Mouse (Mus musculus): ENCODE results near the gene Rtl8b.
"Not testable (repeated sequence)": the region's sequence is repeated elsewhere in the genome, so short reads cannot be mapped to it uniquely, and the experiment has no call there.

Gene Rtl8b

GRCm38 (mm10) chrX:53670294-53670693 is at the start of gene Rtl8b:
Rtl8b (minus strand) TSS chrX:53670408.
- peak; percentile 79 to 85 for DNase-seq (ENCODE audit: low spot score in 2 of 2)

DNA sequence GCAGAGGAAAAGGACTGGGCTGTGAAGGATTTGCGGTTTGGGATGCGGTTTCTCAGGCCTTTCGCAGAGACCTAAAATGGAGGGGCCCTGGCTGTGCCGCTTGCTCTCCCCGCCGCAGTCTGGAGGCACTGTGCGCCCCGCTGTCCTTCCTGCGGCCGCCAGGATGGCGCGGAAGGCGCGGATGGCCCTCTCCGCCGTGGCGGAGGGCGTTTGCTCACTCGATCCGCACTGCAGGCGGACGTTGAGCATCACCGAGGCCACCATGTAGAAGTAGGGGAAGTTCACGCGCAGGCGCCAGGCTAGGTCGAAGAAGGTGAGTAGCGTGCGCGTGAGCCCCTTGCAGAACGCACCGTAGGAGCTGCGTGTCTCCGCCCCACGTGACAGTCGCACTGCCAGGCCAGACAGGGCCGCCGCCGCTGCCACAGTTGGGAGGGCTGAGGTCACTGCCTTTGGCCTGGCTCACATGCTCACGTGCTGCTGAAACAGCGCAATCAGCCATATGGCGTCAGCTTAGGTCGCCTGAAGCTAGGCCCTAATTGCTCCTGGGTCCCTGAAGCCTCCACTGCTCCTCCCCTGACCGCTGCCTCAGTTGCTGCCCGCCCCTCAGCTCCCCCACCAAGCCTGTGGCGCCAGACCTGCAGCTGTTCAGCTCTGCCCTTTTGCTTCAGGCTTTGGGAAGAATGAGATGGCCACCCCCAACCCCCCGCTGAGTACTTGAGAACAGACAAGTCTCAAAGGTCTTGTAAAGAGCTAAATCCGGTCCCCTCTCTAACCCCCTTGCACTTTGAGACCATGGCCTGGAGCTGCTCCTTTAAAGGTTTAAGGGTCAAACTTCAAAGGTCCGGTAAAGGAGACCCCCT is 46.3 kb upstream of the Rtl8b start:
- peak; percentile 15 to 44 for DNase-seq (ENCODE audit: low spot score in 2 of 2)

GRCm38 (mm10) chrX:53715942-53716322 is 45.7 kb upstream of the Rtl8b start:
- DNase-seq (ENCODE audit: low spot score in 2 of 2) = no peak

GRCm38 (mm10) chrX:53702673-53703072 is 32.5 kb upstream of the Rtl8b start:
- DNase-seq (ENCODE audit: low spot score in 2 of 2) = no peak

- peak in 1 of 2 experiments; percentile 20 for DNase-seq (ENCODE audit: low spot score in 2 of 2)
Measured at GRCm38 (mm10) chrX:53699225-53699624, 29.0 kb upstream of the Rtl8b start.

DNA sequence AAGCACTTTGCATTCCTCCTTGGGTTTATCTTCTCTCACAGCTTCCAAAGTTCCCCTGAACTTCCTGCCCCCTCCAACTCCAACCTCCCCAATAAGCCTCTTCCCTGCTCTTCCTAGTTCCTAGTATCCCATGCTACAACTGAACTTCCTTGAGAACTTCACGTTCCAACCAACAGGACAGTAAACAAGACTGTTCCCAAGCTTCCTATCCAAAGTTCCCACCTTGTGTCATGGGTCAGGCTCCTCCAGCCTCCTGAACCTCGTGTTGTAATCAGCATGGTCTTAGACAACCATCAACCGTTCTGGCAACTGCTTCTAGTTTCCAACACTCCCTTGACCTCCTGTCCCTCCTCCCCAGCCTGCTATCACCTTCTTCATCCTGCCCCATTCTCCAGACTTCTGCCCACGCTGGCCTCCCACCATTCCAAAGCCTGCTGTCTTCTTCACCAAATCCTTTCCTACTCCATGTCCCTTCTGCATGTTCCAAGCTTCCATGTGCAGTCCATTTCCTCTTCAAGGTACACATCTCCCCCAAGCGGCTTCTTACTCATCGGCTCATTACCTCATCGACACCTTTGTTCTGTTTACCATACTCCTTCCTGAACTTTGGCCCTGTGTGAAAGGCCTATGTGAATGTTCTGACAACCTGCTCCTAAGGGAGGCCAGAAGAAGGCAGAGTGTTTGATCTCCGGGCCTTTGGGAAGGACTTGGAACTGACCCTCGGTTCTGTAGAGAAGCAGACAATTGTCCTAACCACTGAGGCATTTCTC is 24.0 kb upstream of the Rtl8b start:
- DNase-seq (ENCODE audit: low spot score in 2 of 2) = no peak

DNA sequence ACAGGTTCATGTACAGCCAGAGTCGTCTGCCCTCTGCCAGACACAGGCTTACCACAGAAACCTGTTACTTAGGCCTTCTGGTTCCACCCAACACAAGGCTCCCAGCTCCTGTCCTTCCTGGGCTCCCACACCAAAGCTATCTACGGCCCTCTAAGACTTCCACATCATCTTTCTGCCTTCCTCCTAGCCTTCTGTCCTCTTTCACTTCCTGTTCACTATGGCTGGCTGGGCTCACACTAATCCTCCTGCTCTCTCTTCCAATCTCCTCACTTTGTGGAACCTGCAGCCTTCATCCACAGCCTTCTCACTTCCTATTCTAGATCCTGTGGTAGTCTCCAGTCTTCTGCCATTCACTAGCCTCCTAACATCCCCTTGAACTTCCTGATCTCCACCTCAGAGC is 22.9 kb upstream of the Rtl8b start:
- DNase-seq (ENCODE audit: low spot score in 2 of 2) = no peak

DNA sequence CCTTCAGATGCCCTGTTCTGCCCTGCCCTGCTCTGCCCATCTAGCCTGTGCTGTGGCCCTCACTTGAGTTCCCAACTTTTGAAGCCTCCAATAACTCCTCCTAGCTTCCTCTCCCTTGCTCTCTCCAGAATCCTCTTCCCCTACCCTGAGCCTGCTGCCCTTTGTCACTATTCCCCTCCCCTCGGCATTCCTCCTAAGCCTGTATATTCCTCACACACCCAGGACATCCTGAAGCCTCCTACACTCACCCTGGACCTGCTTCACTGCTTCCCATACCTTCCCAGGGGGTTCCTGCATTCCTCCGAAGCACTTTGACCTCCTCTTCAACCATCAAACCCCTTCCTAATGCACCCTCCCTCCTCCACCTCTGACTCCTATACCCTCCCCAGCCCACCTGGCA is 21.9 kb upstream of the Rtl8b start:
- no peak for DNase-seq (ENCODE audit: low spot score in 2 of 2)

GRCm38 (mm10) chrX:53684676-53685075 is 14.5 kb upstream of the Rtl8b start:
- DNase-seq (ENCODE audit: low spot score in 2 of 2) = not testable (repeated sequence)

DNA sequence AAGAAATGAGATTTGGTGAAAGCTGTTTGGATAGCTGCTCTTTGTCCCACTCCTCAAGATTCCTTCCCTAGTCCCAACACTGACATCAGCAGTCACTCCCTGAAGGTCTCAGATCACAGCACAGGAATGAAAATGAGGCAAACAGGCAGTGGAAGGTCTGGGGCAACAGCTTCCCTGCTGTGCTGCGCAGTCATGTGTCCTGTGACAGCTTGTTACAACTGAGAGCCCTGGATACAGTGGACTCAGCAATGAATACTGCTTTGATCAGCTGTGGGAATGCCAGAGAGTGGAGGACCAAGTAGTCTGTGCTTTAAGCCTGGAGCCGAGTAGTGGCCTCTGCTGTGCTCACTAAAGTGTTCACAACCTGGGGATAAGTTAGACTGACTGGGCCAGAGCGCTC is 12.4 kb upstream of the Rtl8b start:
- not testable (repeated sequence) for DNase-seq (ENCODE audit: low spot score in 2 of 2)

DNA sequence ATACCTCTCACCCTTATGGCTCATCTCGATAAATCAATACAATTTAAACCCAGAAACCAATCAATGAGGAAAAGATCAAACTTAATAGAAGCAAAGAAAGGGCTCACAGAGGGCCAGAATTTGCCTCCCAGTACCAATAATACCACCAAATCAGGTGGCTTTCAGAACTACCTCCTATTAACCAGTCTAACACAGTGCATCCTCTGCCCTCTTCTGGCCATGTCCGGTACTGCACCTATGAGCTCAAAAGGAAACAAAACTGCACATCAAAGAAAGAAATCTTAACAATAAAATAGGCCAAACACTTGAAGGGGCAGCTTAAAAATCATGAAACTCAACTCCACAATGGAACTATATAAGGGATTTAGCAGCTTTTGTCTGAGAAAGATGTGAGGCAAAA is 6.7 kb upstream of the Rtl8b start:
- peak in 1 of 2 experiments; percentile 78 for DNase-seq (ENCODE audit: low spot score in 2 of 2)

DNA sequence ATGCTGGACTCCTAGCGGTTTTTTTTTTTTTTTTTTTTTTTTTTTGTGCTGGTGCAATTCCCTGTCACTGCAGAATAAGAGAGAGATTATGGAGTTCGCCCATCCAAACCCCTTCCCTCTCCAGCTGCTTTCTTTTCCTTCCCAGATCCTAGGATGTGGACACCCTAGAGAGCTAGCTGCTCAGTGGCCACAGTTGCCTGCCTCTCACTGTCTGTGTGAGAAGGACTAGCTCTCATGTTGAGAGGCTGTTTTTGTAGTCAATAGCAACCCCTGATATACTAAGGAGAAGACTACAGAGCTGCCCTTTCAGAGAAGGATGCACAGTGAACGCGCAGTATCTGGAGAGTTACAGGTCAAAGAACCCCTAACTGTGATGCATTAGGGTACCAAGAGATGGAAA is 488 bp upstream of the Rtl8b start:
- DNase-seq (ENCODE audit: low spot score in 2 of 2) = not testable (repeated sequence)

- not testable (repeated sequence) for DNase-seq (ENCODE audit: low spot score in 2 of 2)
Measured at GRCm38 (mm10) chrX:53669557-53670270, 494 bp downstream of the Rtl8b start.

GRCm38 (mm10) chrX:53652917-53653316 is 17.3 kb downstream of the Rtl8b start:
- DNase-seq (ENCODE audit: low spot score in 2 of 2) = not testable (repeated sequence)

GRCm38 (mm10) chrX:53645885-53646284 is 24.3 kb downstream of the Rtl8b start:
- no peak for DNase-seq (ENCODE audit: low spot score in 2 of 2)

GRCm38 (mm10) chrX:53642980-53643961 is 26.9 kb downstream of the Rtl8b start, which contains the start of gene Rtl8a:
Rtl8a (minus strand) TSS chrX:53643682.
- DNase-seq (ENCODE audit: low spot score in 2 of 2) = peak; percentile 50 to 75

GRCm38 (mm10) chrX:53642604-53642979 is 27.6 kb downstream of the Rtl8b start:
- DNase-seq (ENCODE audit: low spot score in 2 of 2) = not testable (repeated sequence)

DNA sequence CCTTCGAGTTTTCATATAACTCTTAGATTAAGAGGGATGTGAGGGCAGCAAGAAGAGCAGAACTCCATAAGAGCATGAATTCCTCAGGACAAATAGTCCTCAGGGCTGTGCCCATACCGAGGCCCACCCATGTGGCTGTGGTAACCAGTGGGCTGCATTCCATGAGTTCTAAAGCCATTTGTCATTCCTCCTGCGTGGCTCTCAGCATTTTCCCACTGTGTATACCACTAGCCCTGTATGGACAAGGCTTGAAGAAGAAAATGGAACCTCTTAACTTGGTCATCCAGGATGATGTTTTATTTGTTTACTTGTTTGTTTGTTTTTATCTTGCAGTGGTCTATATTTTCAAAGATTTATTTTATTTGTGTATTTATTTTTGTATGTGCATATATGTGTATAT is 32.1 kb downstream of the Rtl8b start:
- not testable (repeated sequence) for DNase-seq (ENCODE audit: low spot score in 2 of 2)

Measured in left cerebral cortex, adult 9 months (tissue).